Mouse (Mus musculus) heart, postnatal 25 days (tissue): Measurements from ENCODE around the gene Moap1. TPM values are rescaled to one million over a fixed set of nuclear protein-coding genes. Genes with fewer than 3 reads are reported as not detected.

ENCODE experiments used
- total RNA-seq, 2 experiments: library from RNA; stranded (reverse); gene quantifications; 2 replicates each; pipeline ENCODE4 v1.2.3; 2021

Gene Moap1
- total RNA-seq, 2 experiments from 2014 or later = 7.3 to 7.9 TPM

Other genes with a start within 250 kb of the Moap1 start
- gene Chga, start 188.7 kb downstream of the Moap1 start, total RNA-seq = not detected
- gene Itpk1, start 38.7 kb downstream of the Moap1 start, total RNA-seq = 1 to 10 TPM; 8.3 to 8.9 TPM
- 1 to 10 TPM; 3.3 to 3.9 TPM for gene Tmem251, start 101 bp upstream of the Moap1 start, total RNA-seq
- gene Gm28051, start 14.1 kb upstream of the Moap1 start, total RNA-seq = not detected
- gene Gon7, start 14.1 kb upstream of the Moap1 start, total RNA-seq = 10 to 100 TPM; 10.8 to 11.7 TPM
- 10 to 100 TPM; 24.4 to 25.3 TPM for gene Ubr7, start 14.3 kb upstream of the Moap1 start, total RNA-seq
- gene Gm20604, start 15.0 kb upstream of the Moap1 start, total RNA-seq = 1 to 10 TPM; 3.8 to 4.9 TPM
- 10 to 100 TPM; 24.7 to 28.6 TPM for gene Btbd7, start 134.8 kb upstream of the Moap1 start, total RNA-seq
- gene Cox8c, start 155.7 kb upstream of the Moap1 start, total RNA-seq = not detected
- under 1 TPM; 0.06 to 0.13 TPM for gene Unc79, start 205.2 kb upstream of the Moap1 start, total RNA-seq